Mouse (Mus musculus): ENCODE results near the gene Olfr178. TPM values are rescaled to one million over a fixed set of nuclear protein-coding genes. Genes with fewer than 3 reads are reported as not detected.

Olfr178 gene
- polyA plus RNA-seq (2012; rRNA removed): not detected in 2 replicates

GRCm38 (mm10) chr16:58891963-58892362 lies at the start of gene Olfr178:
Olfr178 (minus strand) TSS chr16:58892063.

GRCm38 (mm10) chr16:58929292-58929691 lies 37.4 kb upstream of the Olfr178 start, which contains the start of gene Olfr180:
Olfr180 (minus strand) TSS chr16:58929392.

GRCm38 (mm10) chr16:58928655-58929054 lies 36.8 kb upstream of the Olfr178 start, which contains the start of gene Olfr181:
Olfr181 (minus strand) TSS chr16:58928755.

GRCm38 (mm10) chr16:58874668-58875067 lies 17.2 kb downstream of the Olfr178 start, which contains the start of gene Olfr177:
Olfr177 (minus strand) TSS chr16:58874768.

Other genes starting within 250 kb of the Olfr178 start
- 29.5 and 45.9 TPM in 2 replicates for gene Cpox, start 221.8 kb downstream of the Olfr178 start, polyA plus RNA-seq (2012; rRNA removed)
- gene Gpr15, start 173.0 kb downstream of the Olfr178 start, polyA plus RNA-seq (2012; rRNA removed): 0.06 and 0.25 TPM in 2 replicates
- 71.1 and 85.0 TPM in 2 replicates for gene Cldnd1, start 164.2 kb downstream of the Olfr178 start, polyA plus RNA-seq (2012; rRNA removed)
- not detected in 2 replicates for gene Olfr172, start 128.9 kb downstream of the Olfr178 start, polyA plus RNA-seq (2012; rRNA removed)
- gene Olfr173, start 91.8 kb downstream of the Olfr178 start, polyA plus RNA-seq (2012; rRNA removed): not detected in 2 replicates
- not detected in 2 replicates for gene Olfr175-ps1, start 65.3 kb downstream of the Olfr178 start, polyA plus RNA-seq (2012; rRNA removed)
- gene Olfr177, start 17.3 kb downstream of the Olfr178 start, polyA plus RNA-seq (2012; rRNA removed): not detected in 2 replicates
- not detected in 2 replicates for gene Olfr181, start 36.7 kb upstream of the Olfr178 start, polyA plus RNA-seq (2012; rRNA removed)
- not detected in 2 replicates for gene Olfr180, start 37.3 kb upstream of the Olfr178 start, polyA plus RNA-seq (2012; rRNA removed)
- not detected in 2 replicates for gene Olfr183, start 103.3 kb upstream of the Olfr178 start, polyA plus RNA-seq (2012; rRNA removed)
- not detected in 2 replicates for gene Olfr186, start 138.2 kb upstream of the Olfr178 start, polyA plus RNA-seq (2012; rRNA removed)
- gene Olfr187, start 147.7 kb upstream of the Olfr178 start, polyA plus RNA-seq (2012; rRNA removed): not detected in 2 replicates
- not detected in 2 replicates for gene Olfr190, start 185.9 kb upstream of the Olfr178 start, polyA plus RNA-seq (2012; rRNA removed)
- not detected in 2 replicates for gene Olfr191, start 197.8 kb upstream of the Olfr178 start, polyA plus RNA-seq (2012; rRNA removed)
- gene Olfr193, start 219.8 kb upstream of the Olfr178 start, polyA plus RNA-seq (2012; rRNA removed): not detected in 2 replicates
- gene Olfr194, start 229.0 kb upstream of the Olfr178 start, polyA plus RNA-seq (2012; rRNA removed): not detected in 2 replicates